Mouse (Mus musculus) kidney, adult 8-10 months (tissue): Measurements from ENCODE around the gene 1600014C10Rik.

Source experiments
- DNase-seq, 2 experiments: peaks; one replicate each; pipeline ENCODE4 v3.0.0; 2022

Gene 1600014C10Rik

DNA sequence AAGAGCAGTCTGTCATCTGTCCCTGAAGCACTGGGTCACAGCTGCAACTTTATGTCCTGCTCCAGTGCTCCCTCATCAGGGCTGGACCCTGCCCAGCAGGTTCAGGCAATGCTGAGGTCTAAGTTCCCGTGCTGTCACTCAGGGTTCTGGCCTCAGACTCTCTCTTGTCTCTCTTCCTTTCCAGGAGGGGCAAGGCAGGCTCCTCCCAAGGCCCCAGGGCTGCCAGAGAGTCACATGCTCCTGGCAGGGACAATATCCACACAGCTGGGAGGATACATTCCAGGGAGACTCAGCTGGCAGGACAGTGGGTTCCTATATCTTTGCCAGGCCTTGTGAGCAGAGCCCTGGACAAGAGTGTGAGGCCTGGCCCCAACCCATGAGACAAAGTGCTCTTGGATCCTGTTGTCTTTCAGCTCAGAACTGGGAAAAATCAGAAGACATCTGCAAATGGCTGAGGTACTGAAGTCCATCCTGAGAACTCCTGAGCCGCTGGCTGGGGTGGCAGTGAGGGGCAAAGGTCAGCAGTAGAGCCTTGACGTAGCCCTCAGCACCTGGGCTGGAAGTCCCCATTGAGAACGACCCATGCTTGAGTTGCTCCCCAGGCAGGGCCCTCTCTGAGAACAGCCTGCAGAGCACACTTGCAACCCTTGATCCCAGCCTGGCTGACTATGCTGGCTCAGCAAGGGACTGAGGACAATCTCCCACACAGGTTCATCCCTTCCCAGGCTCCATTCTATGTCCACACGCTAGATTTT, 34.6 kb downstream of the 1600014C10Rik start:
- DNase-seq, result peak; percentile 96

DNA sequence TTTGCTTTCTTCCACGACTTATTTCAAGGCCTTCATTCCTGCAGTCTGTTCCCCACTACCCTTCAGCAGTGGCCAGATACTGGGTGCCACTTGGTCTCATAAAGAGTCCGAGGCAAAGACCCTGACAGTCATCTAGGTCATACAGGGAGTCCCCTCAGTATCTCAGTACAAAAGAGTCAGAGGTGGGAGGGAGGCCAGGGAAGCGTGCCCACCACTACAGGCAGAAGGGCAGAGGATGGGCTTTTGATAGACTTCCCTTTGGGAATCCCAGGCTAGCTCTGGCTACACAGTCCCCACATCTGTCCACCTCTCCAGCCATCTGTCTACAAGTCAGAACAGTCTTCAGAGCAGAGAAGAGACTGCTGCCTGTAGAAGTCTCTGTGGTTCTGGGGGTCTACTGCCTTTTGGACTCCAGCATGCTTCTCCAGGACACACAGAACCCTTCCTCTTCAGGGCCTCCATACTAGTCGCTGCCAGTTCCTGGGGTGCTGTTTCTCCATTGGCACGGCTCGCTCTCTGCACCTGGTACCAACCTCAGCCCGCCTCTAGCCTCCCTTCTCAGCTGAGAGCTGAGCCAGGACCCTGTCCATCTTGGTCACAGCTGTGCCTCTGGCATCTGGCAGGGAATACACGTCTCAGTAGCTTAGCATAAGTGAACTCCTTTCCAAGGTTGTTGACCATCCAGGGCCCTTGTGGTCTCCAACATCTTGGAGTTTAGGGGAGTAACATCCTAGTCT, 35.8 kb downstream of the 1600014C10Rik start:
- DNase-seq, result no peak

DNA sequence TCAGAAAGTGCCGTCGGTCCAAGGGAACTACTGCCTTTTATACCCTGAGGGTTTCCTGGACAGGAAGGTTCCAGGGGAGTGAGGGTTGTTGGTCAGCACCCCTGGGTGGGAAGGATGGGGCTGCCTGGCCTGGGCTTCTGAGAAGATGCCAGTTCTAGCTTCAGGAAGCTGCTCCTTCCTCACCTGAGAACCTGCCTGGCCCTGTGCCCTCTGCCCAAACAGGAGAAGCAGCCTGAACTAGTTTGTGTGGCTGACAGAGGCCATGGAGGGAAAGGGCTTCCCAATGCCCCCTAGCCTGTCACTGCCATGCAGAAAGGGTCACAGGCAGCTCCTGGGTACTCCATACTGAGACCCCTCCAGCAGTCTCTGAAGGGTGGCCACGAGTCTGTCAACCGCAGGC, 36.5 kb downstream of the 1600014C10Rik start:
- no peak for DNase-seq

DNA sequence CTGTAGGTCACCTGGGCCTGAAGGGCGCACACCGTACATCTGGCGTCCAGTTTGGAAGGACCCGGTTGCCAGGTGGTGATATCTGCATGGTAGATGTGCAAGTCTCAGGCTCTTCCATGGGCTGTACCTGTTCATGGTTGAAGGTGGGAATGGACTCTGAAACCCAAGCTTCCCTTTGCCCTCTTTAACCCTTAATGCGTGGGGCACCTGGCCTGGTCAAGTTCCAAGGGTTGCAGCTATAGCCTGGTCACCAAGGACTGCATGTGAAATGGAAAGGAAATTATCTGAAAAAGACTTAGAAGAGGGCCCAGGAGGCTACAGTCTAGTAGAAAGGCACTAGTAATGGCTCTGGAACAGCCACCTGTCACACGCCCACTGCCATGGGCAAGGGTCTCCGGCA, 37.8 kb downstream of the 1600014C10Rik start:
- peak in 1 of 2 experiments; percentile 33 for DNase-seq

DNA sequence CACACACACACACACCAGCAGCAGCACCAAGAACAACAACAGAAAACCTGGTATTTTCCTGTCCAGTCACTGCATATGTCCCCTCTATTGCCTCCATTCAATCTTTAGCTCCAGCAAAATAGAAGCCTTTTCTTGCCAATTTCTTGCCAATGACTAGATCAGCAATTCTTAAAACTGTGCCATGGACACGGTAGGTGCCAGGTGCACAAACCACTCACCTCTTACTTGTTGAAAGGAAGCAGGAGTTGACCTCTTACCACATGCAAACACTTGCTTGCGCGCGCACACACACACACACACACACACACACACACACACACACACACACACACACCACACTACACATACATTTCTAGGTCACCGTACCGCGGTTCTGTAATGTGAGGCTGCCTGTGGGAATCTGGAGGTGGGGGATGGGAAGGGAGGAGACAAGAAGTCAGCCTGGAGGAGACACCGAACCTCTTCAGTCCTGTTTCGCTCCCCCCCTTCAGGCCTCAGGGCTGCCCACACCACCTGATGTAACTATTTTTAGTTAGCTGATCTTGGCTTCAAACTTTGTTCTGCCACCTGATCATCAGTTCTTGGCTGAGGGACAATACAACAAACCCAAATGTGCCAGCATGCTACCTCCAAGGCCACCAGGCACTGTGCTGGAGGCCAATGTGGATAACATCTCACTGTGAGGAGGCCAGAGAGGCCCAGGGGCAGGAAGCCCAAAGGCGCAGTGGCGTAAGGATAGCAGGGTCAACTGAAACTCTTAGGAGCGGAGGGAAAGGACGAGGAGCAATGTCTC, 41.8 kb downstream of the 1600014C10Rik start:
- peak; percentile 68 to 77 for DNase-seq

DNA sequence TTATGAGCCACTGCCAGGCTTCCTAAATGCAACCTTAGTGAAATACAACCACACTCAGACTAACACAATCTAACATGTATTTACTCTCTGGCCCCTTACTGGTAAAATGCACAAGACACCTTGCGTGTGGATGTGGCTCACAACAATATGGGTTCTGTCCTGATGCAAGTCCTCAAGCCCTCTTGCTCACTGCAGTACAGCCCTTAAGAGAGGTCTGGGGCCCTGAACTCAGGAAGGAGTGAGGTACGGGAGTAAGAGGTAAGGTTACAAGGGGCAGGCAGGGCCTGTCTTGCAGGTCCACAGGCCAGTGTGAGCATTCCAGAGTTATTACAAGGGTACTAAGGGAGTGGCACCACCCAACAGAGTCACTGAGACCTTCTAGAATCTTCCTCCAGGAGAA, 43.2 kb downstream of the 1600014C10Rik start:
- no peak for DNase-seq

DNA sequence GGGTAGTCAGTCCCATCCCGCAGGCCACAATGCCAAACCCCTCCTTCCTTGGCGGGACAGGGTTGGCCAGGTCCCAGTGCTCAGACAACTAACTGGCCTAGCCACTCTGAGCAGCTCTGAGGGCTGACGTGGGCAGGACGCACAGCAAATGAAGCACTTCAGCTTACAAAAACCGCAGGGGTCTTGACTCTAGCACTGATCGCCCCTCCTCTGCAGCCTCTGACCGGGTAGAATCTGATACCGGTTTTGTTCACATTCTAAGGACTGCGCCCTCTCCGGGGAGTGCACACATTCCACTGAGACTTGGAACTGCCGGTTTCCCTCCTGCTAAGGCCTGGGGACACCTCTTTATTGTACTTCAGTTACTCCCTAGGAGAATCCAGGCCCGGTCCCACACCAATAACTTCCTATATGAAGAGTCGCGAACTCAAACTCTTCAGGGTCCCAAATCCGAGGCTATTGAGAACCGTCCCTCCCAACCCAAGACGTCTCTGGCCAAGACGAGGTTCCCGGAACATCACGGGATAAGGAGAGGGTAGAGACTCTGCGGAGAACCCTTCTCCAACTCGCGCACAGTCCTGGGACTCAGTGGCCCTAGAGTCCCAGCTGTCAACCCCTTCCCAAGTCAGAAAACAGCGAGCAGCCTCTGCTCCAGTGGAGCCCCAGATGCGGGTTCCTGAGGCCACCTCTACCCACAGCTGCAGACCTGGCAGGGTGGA, 44.3 kb downstream of the 1600014C10Rik start:
- DNase-seq, result peak; percentile 74 to 80

DNA sequence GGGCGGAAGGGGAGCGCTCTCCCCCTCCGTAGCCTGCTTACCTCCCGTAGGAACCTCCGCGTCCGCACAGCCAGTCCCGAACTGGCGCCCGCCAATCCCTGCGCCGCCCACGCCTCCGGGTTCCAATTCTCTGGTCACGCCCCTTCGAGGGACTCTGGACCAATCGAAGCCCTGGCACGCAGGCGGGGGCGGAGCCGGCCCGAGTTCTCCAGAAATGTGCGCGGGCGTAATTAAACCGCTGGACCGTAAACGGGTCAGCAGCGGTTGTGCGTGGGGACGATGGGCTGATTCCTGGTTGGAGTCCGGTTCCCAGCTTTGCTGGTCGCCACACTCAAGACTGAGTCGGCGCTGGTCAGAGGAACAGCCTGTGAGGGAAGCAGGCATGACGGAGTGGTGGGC, 44.9 kb downstream of the 1600014C10Rik start, which contains the start of gene Plekhf1:
Plekhf1 (minus strand) TSS at position 117 of the 399 bp plus-strand sequence.
- peak; percentile 96 to 97 for DNase-seq

DNA sequence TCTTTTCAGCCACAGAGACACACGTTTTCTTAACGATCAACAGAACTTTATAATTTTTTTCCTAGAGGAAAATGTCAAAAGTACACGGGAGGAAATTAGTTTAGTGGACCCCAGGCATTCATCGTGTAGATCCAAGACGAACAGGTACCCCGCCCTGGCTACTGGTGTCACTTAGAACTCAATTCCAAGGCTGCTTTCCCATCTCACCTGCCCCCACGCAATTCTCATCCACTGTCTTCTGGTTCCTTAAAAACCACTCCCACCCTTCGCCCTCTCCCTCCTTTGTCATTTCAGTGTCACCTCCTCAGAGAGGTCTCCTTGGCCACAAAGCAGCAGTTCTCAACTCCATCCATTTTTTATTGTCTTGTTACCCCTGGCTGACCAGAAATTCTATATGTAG, 45.3 kb downstream of the 1600014C10Rik start:
- no peak for DNase-seq

DNA sequence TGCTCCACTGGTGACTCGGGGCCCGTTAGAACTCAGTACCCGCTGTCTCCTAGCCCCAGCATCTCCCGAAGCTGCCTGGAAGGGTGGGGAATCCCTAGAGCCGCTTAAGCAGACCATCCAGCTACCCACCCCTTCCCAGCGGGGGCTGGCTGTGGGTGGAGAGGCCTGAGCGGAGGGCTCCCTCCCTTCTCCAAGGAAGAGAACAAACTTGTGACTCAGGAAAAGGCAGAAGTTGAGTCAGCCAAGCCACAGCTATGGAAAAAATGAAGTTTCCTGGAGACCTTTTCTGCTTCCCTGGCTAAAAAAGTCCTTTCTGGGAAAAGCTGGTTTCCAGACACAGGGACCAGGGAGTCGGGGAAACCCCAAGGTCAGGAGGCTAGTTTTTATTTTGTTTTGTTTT, 47.3 kb downstream of the 1600014C10Rik start:
- DNase-seq, result peak; percentile 28 to 29

DNA sequence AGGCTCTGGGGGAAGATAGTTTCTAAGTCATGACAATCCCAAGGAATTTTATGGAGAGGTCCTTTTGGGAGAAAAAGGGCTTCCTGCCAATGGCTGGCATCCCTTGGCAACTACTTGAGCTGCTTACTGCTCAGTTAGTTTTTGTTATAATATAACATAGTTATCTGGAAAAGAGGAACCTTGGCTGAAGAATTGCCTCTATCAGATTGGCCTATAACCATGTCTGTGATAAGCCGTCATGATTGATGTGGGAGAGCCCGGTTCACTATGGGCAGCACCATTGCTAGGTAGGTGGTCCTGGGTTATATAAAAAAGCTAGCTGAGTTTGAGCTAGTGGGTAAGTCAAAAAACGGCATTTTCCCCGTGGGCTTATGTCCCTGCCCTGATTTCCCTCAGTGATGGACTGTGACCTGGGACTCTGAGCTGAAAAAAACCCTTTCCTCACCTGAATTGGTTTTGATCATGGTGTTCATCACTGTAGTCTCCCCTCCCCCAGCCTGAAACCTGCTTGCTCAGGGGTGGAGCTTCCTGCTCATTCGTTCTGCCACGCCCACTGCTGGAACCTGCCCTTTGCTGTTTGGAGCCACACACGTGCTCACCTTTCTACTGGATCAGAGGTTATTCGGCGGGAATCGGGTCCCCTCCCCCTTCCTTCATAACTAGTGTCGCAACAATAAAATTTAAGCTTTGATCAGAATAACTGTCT, 53.5 kb downstream of the 1600014C10Rik start:
- peak; percentile 37 to 66 for DNase-seq

DNA sequence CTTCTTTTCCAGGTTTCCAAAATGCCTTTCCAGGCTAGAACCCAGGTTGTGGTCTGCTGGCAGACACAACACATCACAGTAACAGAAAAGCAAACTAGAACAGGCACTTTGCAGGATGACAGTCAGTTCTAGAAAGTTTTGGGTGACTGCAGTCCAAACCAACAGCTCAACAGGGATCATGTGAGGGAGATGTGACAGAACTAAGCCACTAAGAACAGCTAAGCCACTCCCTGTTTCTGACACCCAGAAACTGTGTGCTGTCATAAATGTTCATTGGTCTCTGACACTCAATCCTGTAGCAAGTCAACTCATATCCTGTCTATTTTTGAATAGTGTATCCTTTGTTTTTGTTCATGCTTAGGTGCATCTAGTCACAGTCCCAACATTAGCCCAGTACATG, 54.1 kb downstream of the 1600014C10Rik start:
- no peak for DNase-seq

DNA sequence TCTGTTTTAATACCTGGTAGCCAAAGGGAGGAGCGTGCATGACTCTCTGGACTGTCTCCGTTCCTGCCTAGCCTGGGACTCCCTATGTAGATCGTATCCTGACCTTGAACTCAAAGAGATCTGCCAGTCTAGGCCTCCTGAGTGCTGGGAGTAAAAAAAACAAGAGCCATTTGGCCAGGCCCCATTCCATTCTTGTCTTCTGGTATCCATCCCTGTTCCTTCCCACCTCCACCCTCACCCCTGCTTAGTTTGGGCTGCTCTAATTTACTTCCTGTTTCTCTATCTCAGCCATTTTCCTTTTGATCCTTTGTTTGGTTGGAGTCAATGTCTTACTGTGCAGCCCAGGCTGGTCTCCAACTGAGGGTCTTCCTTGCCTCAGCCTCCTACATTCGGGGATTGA, 59.4 kb downstream of the 1600014C10Rik start:
- no peak for DNase-seq
